Mouse (Mus musculus) bone marrow, adult 2 months (tissue): ENCODE data around the gene Aldoart1. TPM values are rescaled to one million over a fixed set of nuclear protein-coding genes. Genes with fewer than 3 reads are reported as not detected.

Experiments used
- H3K27ac ChIP-seq: fragments of 200-500 bp; 2 replicates; pipeline ENCODE4 v1.5.1; 2012; ENCODE audit warnings: low read depth, mild to moderate bottlenecking, control low read depth, inconsistent platforms, low read length; ENCODE audit not compliant: control insufficient read depth, poor library complexity, insufficient read depth
- H3K4me1 ChIP-seq: fragments of 200-500 bp; 2 replicates; pipeline ENCODE4 v1.6.1; 2011; ENCODE audit warnings: low read length; ENCODE audit not compliant: control insufficient read depth, insufficient read depth
- H3K4me3 ChIP-seq: fragments of 200-500 bp; replicated peaks from 2 replicates; pipeline ENCODE3; 2011; ENCODE audit warnings: mild to moderate bottlenecking, low read depth, low read length, control low read depth; ENCODE audit not compliant: control insufficient read depth
- CTCF ChIP-seq: fragments of 200-500 bp; IDR thresholded peaks from 2 replicates; pipeline ENCODE4 v1.5.1; 2011; ENCODE audit warnings: low read length, control low read depth; ENCODE audit not compliant: control insufficient read depth, insufficient read depth
- POLR2A ChIP-seq: fragments of 200-500 bp; IDR thresholded peaks from 2 replicates; pipeline ENCODE4 v1.6.1; 2011; ENCODE audit warnings: low read depth, mild to moderate bottlenecking, control low read depth, low read length, borderline replicate concordance; ENCODE audit not compliant: control insufficient read depth
- WGBS: fragments of 180-500 bp; shearing (Covaris S2); methylation state at CpG from one replicate; pipeline ENCODE4 v1.1.7; 2018; 5-methylcytosine and 5-hydroxymethylcytosine counted together
- polyA plus RNA-seq: library from polyadenylated mRNA; stranded (reverse); fragments of >200 nt; gene quantifications from 2 replicates; pipeline ENCODE4 v1.2.4, GENCODE M21; 2011; ENCODE audit warnings: low replicate concordance; ENCODE audit not compliant: missing spikeins, insufficient read depth, insufficient read length

The Aldoart1 gene
- polyA plus RNA-seq, result not detected in 2 replicates

- TF ChIP-seq CTCF, result no peak
- no peak for TF ChIP-seq POLR2A
- WGBS, result 87% methylated on average over 9 of the region's 9 CpGs
- Histone ChIP-seq H3K27ac (no peak within 1 kb of the TSS), H3K4me1 (no peaks in the 10 kb centered on the region; the same call in 1 of the 2 replicates), H3K4me3 (no peak within 1 kb of the TSS)
Observed at GRCm38 (mm10) chr4:72852534-72852933, at the start of gene Aldoart1. Gene Aldoart1 (minus strand): TSS chr4:72852634.

GRCm38 (mm10) chr4:72901566-72901965 is 49.1 kb upstream of the Aldoart1 start:
- 50% methylated on average over 1 of the region's 1 CpGs for WGBS
- Histone ChIP-seq H3K27ac (no peak overlapping the region), H3K4me1 (no peaks in the 10 kb centered on the region), H3K4me3 (no peak overlapping the region)
- TF ChIP-seq POLR2A, result no peak
- TF ChIP-seq CTCF, result no peak

GRCm38 (mm10) chr4:72865371-72866075 is 13.1 kb upstream of the Aldoart1 start:
- no peaks in the 10 kb centered on the region for H3K4me1 ChIP-seq
- no peak overlapping the region for H3K27ac ChIP-seq
- TF ChIP-seq CTCF (no peak), POLR2A (no peak)
- 63% methylated on average over 2 of the region's 2 CpGs for WGBS
- no peak overlapping the region for H3K4me3 ChIP-seq

GRCm38 (mm10) chr4:72844276-72844675 is 8.2 kb downstream of the Aldoart1 start:
- H3K4me3 ChIP-seq, result no peak overlapping the region
- no peak overlapping the region for H3K27ac ChIP-seq
- H3K4me1 ChIP-seq, result no peaks in the 10 kb centered on the region
- no peak for TF ChIP-seq POLR2A
- TF ChIP-seq CTCF, result no peak

GRCm38 (mm10) chr4:72843025-72843424 is 9.4 kb downstream of the Aldoart1 start:
- TF ChIP-seq POLR2A, result no peak
- no peak for TF ChIP-seq CTCF

GRCm38 (mm10) chr4:72836430-72836829 is 16.0 kb downstream of the Aldoart1 start:
- TF ChIP-seq CTCF, result no peak
- no peak for TF ChIP-seq POLR2A

More at GRCm38 (mm10) chr4:72843025-72843424, 9.4 kb downstream of the Aldoart1 start:
- no peak overlapping the region for H3K4me3 ChIP-seq
- no peak overlapping the region for H3K27ac ChIP-seq
- no peaks in the 10 kb centered on the region for H3K4me1 ChIP-seq

GRCm38 (mm10) chr4:72835400-72835799 is 17.0 kb downstream of the Aldoart1 start:
- 57% methylated on average over 1 of the region's 1 CpGs for WGBS

More at GRCm38 (mm10) chr4:72836430-72836829, 16.0 kb downstream of the Aldoart1 start:
- Histone ChIP-seq H3K4me3 (no peak overlapping the region), H3K27ac (no peak overlapping the region), H3K4me1 (no peaks in the 10 kb centered on the region)
- 60% methylated on average over 2 of the region's 2 CpGs for WGBS

GRCm38 (mm10) chr4:72800816-72801215 is 51.6 kb downstream of the Aldoart1 start:
- H3K4me1 ChIP-seq, result no peaks in the 10 kb centered on the region
- no peak overlapping the region for H3K27ac ChIP-seq
- no peak for TF ChIP-seq CTCF
- no peak for TF ChIP-seq POLR2A
- WGBS, result 73% methylated on average over 1 of the region's 1 CpGs
- H3K4me3 ChIP-seq, result no peak overlapping the region

More at GRCm38 (mm10) chr4:72835400-72835799, 17.0 kb downstream of the Aldoart1 start:
- Histone ChIP-seq H3K4me1 (no peaks in the 10 kb centered on the region), H3K27ac (no peak overlapping the region), H3K4me3 (no peak overlapping the region)
- TF ChIP-seq CTCF, result no peak
- no peak for TF ChIP-seq POLR2A
